Mouse (Mus musculus): ENCODE results near the gene Kcnj2. TPM values are rescaled to one million over a fixed set of nuclear protein-coding genes. Genes with fewer than 3 reads are reported as not detected.

The Kcnj2 gene
- polyA plus RNA-seq, 2 experiments, result 0.10 to 0.30 TPM

- Histone ChIP-seq H3K4me3 (ENCODE audit: insufficient read depth in 1 of 2, low read depth in 2 of 2, low read length in 2 of 2) (no peak overlapping the region), H3K9me3 (ENCODE audit: control insufficient read depth, low read length) (no peaks in the 10 kb centered on the region), H3K9ac (replicated peaks) (no peak overlapping the region), H3K4me2 (ENCODE audit: low read depth) (no peak overlapping the region), H3K27ac (no peak overlapping the region), H3K36me3 (replicated peaks; ENCODE audit: control insufficient read depth, insufficient read depth, low read depth) (no peaks in the 10 kb centered on the region), H3K27me3 (ENCODE audit: control insufficient read depth, insufficient read depth, low read length) (no peaks in the 10 kb centered on the region), H3K4me1 (replicated peaks; ENCODE audit: control insufficient read depth in 2 of 2, insufficient read depth in 2 of 2, low read length in 1 of 2) (no peaks in the 10 kb centered on the region)
- WGBS (ENCODE audit: insufficient replicate concordance), result 60% methylated on average over 4 of the region's 4 CpGs
- DNase-seq (ENCODE audit: low read depth in 3 of 3, low spot score in 3 of 3) (no peak), ATAC-seq (ENCODE audit: insufficient read depth) (no peak)
- TF ChIP-seq EP300 (IDR thresholded peaks at IDR 0.05; ENCODE audit: low read depth), result no peak
- no peak for TF ChIP-seq CTCF (IDR thresholded peaks at IDR 0.05; ENCODE audit: low read depth)
These were observed 34.7 kb downstream of the Kcnj2 start for GRCm38 (mm10) chr11:111100651-111101050.

GRCm38 (mm10) chr11:111101620-111102176 lies 35.7 kb downstream of the Kcnj2 start:
- ATAC-seq (ENCODE audit: insufficient read depth), result no peak
- Histone ChIP-seq H3K27me3 (ENCODE audit: control insufficient read depth, insufficient read depth, low read length) (no peaks in the 10 kb centered on the region), H3K4me1 (replicated peaks; ENCODE audit: control insufficient read depth in 2 of 2, insufficient read depth in 2 of 2, low read length in 1 of 2) (no peaks in the 10 kb centered on the region), H3K36me3 (replicated peaks; ENCODE audit: control insufficient read depth, insufficient read depth, low read depth) (no peaks in the 10 kb centered on the region), H3K27ac (no peak overlapping the region), H3K9ac (replicated peaks) (no peak overlapping the region), H3K4me2 (ENCODE audit: low read depth) (no peak overlapping the region), H3K4me3 (ENCODE audit: insufficient read depth in 1 of 2, low read depth in 2 of 2, low read length in 2 of 2) (no peak overlapping the region), H3K9me3 (ENCODE audit: control insufficient read depth, low read length) (no peaks in the 10 kb centered on the region)
- whole genome bisulfite sequencing (ENCODE audit: insufficient replicate concordance), result 57% methylated on average over 9 of the region's 9 CpGs
- TF ChIP-seq CTCF (IDR thresholded peaks at IDR 0.05; ENCODE audit: low read depth) (no peak), EP300 (IDR thresholded peaks at IDR 0.05; ENCODE audit: low read depth) (no peak)
- DNase-seq (ENCODE audit: low read depth in 3 of 3, low spot score in 3 of 3), result no peak

GRCm38 (mm10) chr11:111104422-111104821 lies 38.5 kb downstream of the Kcnj2 start:
- H3K4me3 ChIP-seq (ENCODE audit: insufficient read depth in 1 of 2, low read depth in 2 of 2, low read length in 2 of 2), result no peak overlapping the region
- no peak overlapping the region for H3K27ac ChIP-seq
- H3K9me3 ChIP-seq (ENCODE audit: control insufficient read depth, low read length), result no peaks in the 10 kb centered on the region
- no peak for TF ChIP-seq CTCF (IDR thresholded peaks at IDR 0.05; ENCODE audit: low read depth)
- no peak for TF ChIP-seq EP300 (IDR thresholded peaks at IDR 0.05; ENCODE audit: low read depth)
- no peak for DNase-seq (ENCODE audit: low read depth in 3 of 3, low spot score in 3 of 3)
- H3K9ac ChIP-seq (replicated peaks), result no peak overlapping the region
- no peak overlapping the region for H3K4me2 ChIP-seq (ENCODE audit: low read depth)
- H3K27me3 ChIP-seq (ENCODE audit: control insufficient read depth, insufficient read depth, low read length), result no peaks in the 10 kb centered on the region
- ATAC-seq (ENCODE audit: insufficient read depth), result no peak
- H3K4me1 ChIP-seq (replicated peaks; ENCODE audit: control insufficient read depth in 2 of 2, insufficient read depth in 2 of 2, low read length in 1 of 2), result no peaks in the 10 kb centered on the region
- 48% methylated on average over 2 of the region's 2 CpGs for WGBS (ENCODE audit: insufficient replicate concordance)
- no peaks in the 10 kb centered on the region for H3K36me3 ChIP-seq (replicated peaks; ENCODE audit: control insufficient read depth, insufficient read depth, low read depth)

GRCm38 (mm10) chr11:111108130-111108529 lies 42.2 kb downstream of the Kcnj2 start:
- H3K9me3 ChIP-seq (ENCODE audit: control insufficient read depth, low read length), result no peaks in the 10 kb centered on the region
- H3K27me3 ChIP-seq (ENCODE audit: control insufficient read depth, insufficient read depth, low read length), result no peaks in the 10 kb centered on the region
- ATAC-seq (ENCODE audit: insufficient read depth) (no peak), DNase-seq (ENCODE audit: low read depth in 3 of 3, low spot score in 3 of 3) (no peak)
- no peak for TF ChIP-seq EP300 (IDR thresholded peaks at IDR 0.05; ENCODE audit: low read depth)
- TF ChIP-seq CTCF (IDR thresholded peaks at IDR 0.05; ENCODE audit: low read depth), result no peak
- H3K4me1 ChIP-seq (replicated peaks; ENCODE audit: control insufficient read depth in 2 of 2, insufficient read depth in 2 of 2, low read length in 1 of 2), result no peaks in the 10 kb centered on the region
- no peak overlapping the region for H3K4me3 ChIP-seq (ENCODE audit: insufficient read depth in 1 of 2, low read depth in 2 of 2, low read length in 2 of 2)
- no peaks in the 10 kb centered on the region for H3K36me3 ChIP-seq (replicated peaks; ENCODE audit: control insufficient read depth, insufficient read depth, low read depth)
- no peak overlapping the region for H3K9ac ChIP-seq (replicated peaks)
- 58% methylated on average over 9 of the region's 9 CpGs for WGBS (ENCODE audit: insufficient replicate concordance)
- no peak overlapping the region for H3K27ac ChIP-seq
- no peak overlapping the region for H3K4me2 ChIP-seq (ENCODE audit: low read depth)

- WGBS (ENCODE audit: insufficient replicate concordance), result 78% methylated on average over 9 of the region's 9 CpGs
- DNase-seq (ENCODE audit: low read depth in 3 of 3, low spot score in 3 of 3), result no peak
These were observed 55.5 kb downstream of the Kcnj2 start for GRCm38 (mm10) chr11:111121514-111121913.

More at GRCm38 (mm10) chr11:111121514-111121913, 55.5 kb downstream of the Kcnj2 start:
- H3K4me1 ChIP-seq (replicated peaks; ENCODE audit: control insufficient read depth in 2 of 2, insufficient read depth in 2 of 2, low read length in 1 of 2), result no peaks in the 10 kb centered on the region
- H3K9ac ChIP-seq (replicated peaks), result no peak overlapping the region
- H3K9me3 ChIP-seq (ENCODE audit: control insufficient read depth, low read length), result no peaks in the 10 kb centered on the region
- H3K27ac ChIP-seq, result no peak overlapping the region
- no peak for ATAC-seq (ENCODE audit: insufficient read depth)
- no peaks in the 10 kb centered on the region for H3K27me3 ChIP-seq (ENCODE audit: control insufficient read depth, insufficient read depth, low read length)
- H3K4me2 ChIP-seq (ENCODE audit: low read depth), result no peak overlapping the region
- no peaks in the 10 kb centered on the region for H3K36me3 ChIP-seq (replicated peaks; ENCODE audit: control insufficient read depth, insufficient read depth, low read depth)
- no peak for TF ChIP-seq CTCF (IDR thresholded peaks at IDR 0.05; ENCODE audit: low read depth)
- TF ChIP-seq EP300 (IDR thresholded peaks at IDR 0.05; ENCODE audit: low read depth), result no peak
- no peak overlapping the region for H3K4me3 ChIP-seq (ENCODE audit: insufficient read depth in 1 of 2, low read depth in 2 of 2, low read length in 2 of 2)
